Mouse (Mus musculus) midbrain, postnatal 0 days (tissue): Measurements from ENCODE around the gene Fkbp2. TPM values are rescaled to one million over a fixed set of nuclear protein-coding genes. Genes with fewer than 3 reads are reported as not detected.
A peak's percentile ranks its signal among the peaks of the same experiment; 100 is the strongest.

ENCODE experiments used
- ATAC-seq: fragments of 200-750 bp; cut with Nextera tagmentation; 2 replicates; pipeline ENCODE4 v1.8.0; 2017; ENCODE audit warnings: moderate number of reproducible peaks, mild to moderate bottlenecking, moderate TSS enrichment, moderate library complexity; ENCODE audit not compliant: low FRiP score
- DNase-seq: peaks from one replicate; pipeline ENCODE4 v3.0.0-alpha.2; 2015; ENCODE audit warnings: low spot score
- H3K27ac ChIP-seq: fragments of 300-500 bp; sonication (generic); 2 replicates; pipeline ENCODE4 v1.5.1; 2014; ENCODE audit warnings: low read depth, mild to moderate bottlenecking, low read length, mixed read lengths
- H3K27me3 ChIP-seq: fragments of 300-500 bp; sonication (generic); 2 replicates; pipeline ENCODE4 v1.6.1; 2014; ENCODE audit warnings: low read length, control low read depth, mixed read lengths; ENCODE audit not compliant: insufficient read depth
- H3K36me3 ChIP-seq: fragments of 300-500 bp; sonication (generic); 2 replicates; pipeline ENCODE4 v1.6.1; 2014; ENCODE audit warnings: low read length, control low read depth, mixed read lengths; ENCODE audit not compliant: insufficient read depth
- H3K4me1 ChIP-seq: fragments of 300-500 bp; sonication (generic); 2 replicates; pipeline ENCODE4 v1.6.1; 2014; ENCODE audit warnings: mild to moderate bottlenecking, control low read depth, antibody characterized with exemption, low read length, mixed read lengths; ENCODE audit not compliant: insufficient read depth
- H3K4me2 ChIP-seq: fragments of 300-500 bp; sonication (generic); 2 replicates; pipeline ENCODE4 v1.6.1; 2014; ENCODE audit warnings: low read depth, mild to moderate bottlenecking, low read length, mixed read lengths; ENCODE audit not compliant: poor library complexity, severe bottlenecking
- H3K4me3 ChIP-seq: fragments of 300-500 bp; sonication (generic); 2 replicates; pipeline ENCODE4 v1.5.1; 2014; ENCODE audit warnings: low read depth, mild to moderate bottlenecking, low read length, moderate library complexity
- H3K9ac ChIP-seq: fragments of 300-500 bp; sonication (generic); replicated peaks from 2 replicates; pipeline ENCODE4 v1.6.1; 2014; ENCODE audit warnings: mild to moderate bottlenecking, low read length, moderate library complexity, mixed read lengths; ENCODE audit not compliant: poor library complexity, severe bottlenecking
- H3K9me3 ChIP-seq: fragments of 300-500 bp; sonication (generic); 2 replicates; pipeline ENCODE4 v1.6.1; 2016; ENCODE audit warnings: low read length, control low read depth
- CTCF ChIP-seq: IDR thresholded peaks from 2 replicates; pipeline ENCODE4 v1.5.1; 2016; ENCODE audit warnings: antibody characterized with exemption, mild to moderate bottlenecking
- WGBS: fragments of 180-500 bp; shearing (Covaris S2); extraction: QIAGEN DNeasy Blood & Tissue Kit; methylation state at CpG from one replicate; pipeline ENCODE4 v1.1.7; 2014; 5-methylcytosine and 5-hydroxymethylcytosine counted together
- polyA plus RNA-seq: library from polyadenylated mRNA; unstranded; fragments of >200 nt; fragmentation: Nextera tagmentation; extraction: Ambion mirVana; gene quantifications from 2 replicates; pipeline ENCODE4 v1.2.1, GENCODE M21; 2015
- total RNA-seq: library from RNA; depleted of rRNA; stranded (reverse); fragments of >200 nt; gene quantifications from 2 replicates; pipeline ENCODE4 v1.2.3, GENCODE M21; 2014

Gene Fkbp2
- total and polyA plus RNA-seq, 2 experiments from 2014 or later = 29.3 to 149 TPM

DNA sequence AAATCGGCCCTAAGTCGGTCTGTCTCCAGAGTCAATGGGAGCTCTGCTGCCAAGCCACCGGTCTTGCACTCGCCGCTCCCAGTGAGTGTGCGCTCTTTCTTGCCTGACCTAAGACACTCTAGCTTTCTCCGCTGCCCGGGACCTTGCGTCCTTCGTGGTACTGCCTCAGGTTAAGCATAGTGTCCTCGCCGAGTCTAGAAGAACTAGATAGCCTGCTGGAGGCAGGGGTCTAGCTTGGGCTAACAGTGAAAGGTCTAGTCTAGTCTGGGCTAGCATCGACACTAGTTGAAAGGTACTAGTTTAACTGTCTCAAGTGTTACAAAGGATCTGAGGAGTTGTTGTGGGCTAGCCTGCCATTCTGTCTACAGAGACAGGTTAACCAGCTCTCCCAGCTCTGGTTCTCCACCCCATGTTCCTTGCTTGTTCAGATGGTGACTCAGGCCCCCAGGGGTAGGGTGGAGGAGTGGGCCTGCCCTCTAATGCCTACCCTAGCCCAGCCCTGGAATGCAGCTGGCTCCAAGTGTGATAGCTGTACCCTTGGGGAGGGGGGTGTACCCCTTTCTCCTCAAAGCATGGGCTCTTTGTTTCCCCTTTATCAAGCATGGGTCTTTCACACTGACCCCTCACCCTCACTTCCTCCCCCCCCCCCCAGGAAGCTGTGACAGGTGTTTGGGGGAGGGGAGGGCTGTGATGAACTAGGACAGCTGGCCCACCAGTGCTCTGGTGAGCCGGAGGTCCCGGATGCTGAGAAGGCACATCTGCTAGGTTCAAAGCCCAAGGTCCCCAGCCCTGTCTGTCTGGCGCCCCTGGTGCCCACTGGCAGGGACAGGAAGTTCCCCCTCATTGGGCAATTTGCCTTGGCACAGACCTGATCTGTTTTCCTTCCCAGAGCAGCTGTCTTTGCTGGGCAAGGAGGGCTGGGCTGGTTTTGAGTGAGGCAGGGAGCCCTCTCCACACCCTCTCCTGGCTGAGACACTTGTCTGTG is 4.5 kb downstream of the Fkbp2 start, which contains the start of gene Plcb3:
Gene Plcb3, minus strand, starts transcription at position 934 of the 985 bp plus-strand sequence.
- Histone ChIP-seq H3K4me2 (peak within 1 kb of the TSS; percentile 95), H3K9me3 (no peaks in the 10 kb centered on the region), H3K9ac (peak within 1 kb of the TSS; percentile 72), H3K27me3 (peaks cover under 1% of the 10 kb centered on the region; the same call in 1 of the 2 replicates), H3K36me3 (peaks cover 13% of the 10 kb centered on the region), H3K4me3 (peak within 1 kb of the TSS; percentile 62), H3K27ac (peak within 1 kb of the TSS; percentile 85), H3K4me1 (peaks cover 19% of the 10 kb centered on the region; the same call in 1 of the 2 replicates)
- DNase-seq = peak; percentile 96
- WGBS = under 1% methylated on average over 16 of the region's 16 CpGs
- no peak for ATAC-seq
- TF ChIP-seq CTCF = peak; percentile 67

DNA sequence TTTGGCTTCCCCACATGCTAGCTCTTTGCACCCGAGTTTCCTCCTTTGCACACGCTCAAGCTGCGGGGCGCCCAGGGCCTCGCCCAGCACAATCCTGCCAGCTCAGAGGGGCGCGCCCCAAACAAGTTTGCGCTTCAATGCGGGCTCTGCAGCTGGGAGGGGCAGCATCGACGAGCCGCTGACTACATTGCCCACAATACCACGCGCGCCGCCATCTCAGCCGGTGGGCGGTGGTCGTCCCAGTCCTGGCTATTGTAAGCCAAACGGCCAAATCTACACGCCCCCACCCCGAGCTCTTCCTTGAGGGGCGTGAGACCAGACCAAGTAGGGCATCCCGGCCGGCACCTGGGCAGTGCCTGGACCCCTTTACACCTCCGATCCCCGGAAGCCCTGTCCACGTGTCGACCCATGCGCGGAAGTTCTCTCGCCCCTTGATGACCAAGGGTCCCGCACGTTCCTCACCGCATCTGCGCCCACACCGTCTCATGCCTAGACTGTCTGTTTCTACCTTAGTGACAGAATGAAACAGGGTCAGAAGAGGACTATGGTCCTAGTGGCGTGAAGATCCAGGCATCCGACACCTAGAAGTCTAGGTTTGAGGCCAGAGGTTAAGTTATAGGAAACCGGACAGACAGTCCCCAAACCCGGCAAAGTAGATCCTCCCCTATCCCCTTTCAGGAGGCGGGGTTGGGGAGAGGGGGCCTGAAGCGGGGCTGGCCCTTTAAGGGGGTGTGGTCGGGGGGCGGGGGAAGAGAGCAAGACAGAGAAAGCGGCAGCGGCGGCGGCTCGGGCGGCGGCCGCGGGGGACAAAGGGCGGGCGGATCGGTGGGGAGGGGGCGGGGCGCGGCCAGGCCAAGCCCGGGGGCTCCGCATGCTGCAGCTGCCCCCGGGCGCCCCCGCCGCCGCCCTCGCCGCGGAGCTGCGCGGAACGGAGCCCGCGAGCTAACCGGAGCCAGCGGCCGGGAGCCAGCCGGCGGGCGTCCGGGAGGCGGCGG is 5.8 kb downstream of the Fkbp2 start, which contains the start of gene Ppp1r14b:
Gene Ppp1r14b, plus strand, starts transcription at position 758 of the 995 bp plus-strand sequence.
- H3K27me3 ChIP-seq = peaks cover 11% of the 10 kb centered on the region
- peak within 1 kb of the TSS; percentile 72 for H3K9ac ChIP-seq
- no peak for TF ChIP-seq CTCF
- H3K27ac ChIP-seq = peak within 1 kb of the TSS; percentile 85
- peak within 1 kb of the TSS; percentile 62 for H3K4me3 ChIP-seq
- H3K9me3 ChIP-seq = no peaks in the 10 kb centered on the region
- H3K4me1 ChIP-seq = peaks cover 19% of the 10 kb centered on the region; the same call in 1 of the 2 replicates
- ATAC-seq (peak; percentile 52), DNase-seq (peak; percentile 82)
- H3K36me3 ChIP-seq = peaks cover 13% of the 10 kb centered on the region
- WGBS = under 1% methylated on average over 63 of the region's 84 CpGs
- peak within 1 kb of the TSS; percentile 95 for H3K4me2 ChIP-seq

DNA sequence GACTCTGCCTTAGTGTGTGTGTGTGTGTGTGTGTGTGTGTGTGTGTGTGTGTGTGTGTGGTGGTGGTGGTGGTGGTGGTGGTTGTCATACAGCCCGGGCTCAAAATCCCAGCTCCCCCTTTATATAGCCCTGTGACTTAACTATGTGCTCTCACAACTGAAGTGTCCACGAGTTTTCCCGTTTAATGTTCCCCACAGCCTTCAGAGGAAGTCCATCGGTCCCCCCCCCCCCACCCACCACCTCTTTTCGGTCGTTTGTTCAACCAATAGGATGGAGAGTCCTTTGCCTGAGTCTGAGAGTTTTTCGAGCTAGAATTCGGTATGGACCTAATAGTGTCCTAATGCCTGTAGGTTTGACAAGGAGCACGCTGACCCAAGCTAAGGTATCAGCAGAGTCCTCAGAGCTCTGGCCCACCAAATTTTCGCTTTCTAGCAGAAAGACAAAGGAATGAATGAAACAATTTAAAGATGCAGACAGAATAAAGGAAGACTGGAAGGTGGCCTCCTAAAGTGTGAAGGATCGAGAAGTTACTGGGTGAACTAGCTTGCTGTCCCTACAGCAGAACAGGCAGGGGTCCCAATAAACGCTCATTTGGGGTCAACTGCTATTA is 6.6 kb downstream of the Fkbp2 start:
- H3K36me3 ChIP-seq = peaks cover 13% of the 10 kb centered on the region
- H3K9me3 ChIP-seq = no peaks in the 10 kb centered on the region
- DNase-seq (no peak), ATAC-seq (no peak)
- peak overlapping the region; percentile 72; the same call in 1 of the 2 replicates for H3K9ac ChIP-seq
- 34% methylated on average over 12 of the region's 12 CpGs for whole genome bisulfite sequencing
- no peak for TF ChIP-seq CTCF
- H3K27ac ChIP-seq = peak overlapping the region; percentile 85
- H3K4me1 ChIP-seq = peaks cover 14% of the 10 kb centered on the region; the same call in 1 of the 2 replicates
- peak overlapping the region; percentile 62 for H3K4me3 ChIP-seq
- peaks cover 11% of the 10 kb centered on the region for H3K27me3 ChIP-seq
- H3K4me2 ChIP-seq = peak overlapping the region; percentile 95

DNA sequence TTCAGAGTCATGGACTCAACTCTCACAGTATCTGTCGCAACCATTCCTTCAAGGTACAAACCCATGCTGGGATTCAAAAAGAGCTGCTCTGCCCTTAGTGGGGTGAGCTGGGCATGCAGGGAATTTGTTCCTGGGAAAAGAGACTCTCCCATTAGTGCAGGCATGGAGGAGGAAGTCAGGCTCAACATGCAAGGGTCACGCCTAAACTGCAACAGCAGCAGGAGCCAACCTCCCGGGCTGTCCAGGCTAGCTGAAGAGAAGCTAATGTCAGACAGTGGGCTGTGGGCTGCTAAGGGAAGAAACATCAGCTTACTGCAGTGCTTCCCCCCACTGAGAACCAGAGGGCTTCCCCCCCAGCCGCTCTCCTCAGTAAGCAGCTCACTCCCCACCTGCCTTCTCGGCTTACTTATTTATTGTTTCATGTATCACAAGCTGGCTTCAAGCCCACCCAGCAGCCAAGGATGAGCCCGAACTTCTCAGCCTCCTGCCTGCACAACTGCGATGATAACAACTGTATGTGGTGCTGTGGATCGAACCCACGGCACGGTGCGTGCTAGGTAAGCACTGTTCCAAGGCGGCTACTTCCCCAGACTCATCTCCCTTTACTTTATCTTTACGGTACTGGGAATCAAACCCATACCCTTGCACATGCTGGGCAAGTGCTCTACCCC is 7.9 kb downstream of the Fkbp2 start:
- no peak overlapping the region for H3K4me3 ChIP-seq
- peaks cover 11% of the 10 kb centered on the region for H3K27me3 ChIP-seq
- peaks cover 6% of the 10 kb centered on the region; the same call in 1 of the 2 replicates for H3K4me1 ChIP-seq
- no peak overlapping the region for H3K9ac ChIP-seq
- H3K9me3 ChIP-seq = no peaks in the 10 kb centered on the region
- no peak overlapping the region for H3K27ac ChIP-seq
- no peak overlapping the region for H3K4me2 ChIP-seq
- WGBS = 82% methylated on average over 13 of the region's 13 CpGs
- ATAC-seq = no peak
- no peak for TF ChIP-seq CTCF
- DNase-seq = no peak
- peaks cover 3% of the 10 kb centered on the region for H3K36me3 ChIP-seq

DNA sequence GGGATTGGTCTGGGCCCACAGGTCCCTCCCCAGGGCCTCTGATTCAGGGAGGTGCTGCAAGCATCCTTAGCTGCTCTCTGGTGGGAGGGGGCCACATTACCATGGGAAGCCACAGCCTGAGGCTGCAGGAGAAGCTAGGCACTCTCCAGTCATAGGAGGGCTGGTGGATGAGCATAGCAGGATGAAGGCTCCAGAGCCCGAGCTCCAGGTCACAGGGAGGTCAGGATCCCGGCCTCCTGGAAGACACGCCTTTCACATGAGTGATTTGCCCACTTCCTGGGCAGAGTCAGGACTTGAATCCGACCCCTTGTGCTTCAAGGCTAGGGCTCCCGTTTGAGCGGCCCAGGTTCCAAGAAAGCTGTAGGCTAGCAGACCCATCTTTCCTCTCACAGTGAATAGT is 8.7 kb downstream of the Fkbp2 start:
- H3K9ac ChIP-seq = no peak overlapping the region
- no peak for TF ChIP-seq CTCF

More for the DNA sequence above, 8.7 kb downstream of the Fkbp2 start:
- DNase-seq (no peak), ATAC-seq (no peak)
- Histone ChIP-seq H3K27ac (no peak overlapping the region), H3K9me3 (no peaks in the 10 kb centered on the region), H3K27me3 (peaks cover 11% of the 10 kb centered on the region), H3K4me2 (no peak overlapping the region), H3K4me1 (peaks cover 5% of the 10 kb centered on the region; the same call in 1 of the 2 replicates), H3K4me3 (no peak overlapping the region), H3K36me3 (no peaks in the 10 kb centered on the region)
- 54% methylated on average over 6 of the region's 6 CpGs for WGBS
